Mouse (Mus musculus): Measurements from ENCODE around the gene Myzap. TPM values are rescaled to one million over a fixed set of nuclear protein-coding genes. Genes with fewer than 3 reads are reported as not detected.
A peak's percentile ranks its signal among the peaks of the same experiment; 100 is the strongest.

Gene Myzap
- polyA plus RNA-seq (2015; fragmentation: Nextera tagmentation; extraction: Ambion mirVana): 15.5 and 19.9 TPM in 2 replicates

DNA sequence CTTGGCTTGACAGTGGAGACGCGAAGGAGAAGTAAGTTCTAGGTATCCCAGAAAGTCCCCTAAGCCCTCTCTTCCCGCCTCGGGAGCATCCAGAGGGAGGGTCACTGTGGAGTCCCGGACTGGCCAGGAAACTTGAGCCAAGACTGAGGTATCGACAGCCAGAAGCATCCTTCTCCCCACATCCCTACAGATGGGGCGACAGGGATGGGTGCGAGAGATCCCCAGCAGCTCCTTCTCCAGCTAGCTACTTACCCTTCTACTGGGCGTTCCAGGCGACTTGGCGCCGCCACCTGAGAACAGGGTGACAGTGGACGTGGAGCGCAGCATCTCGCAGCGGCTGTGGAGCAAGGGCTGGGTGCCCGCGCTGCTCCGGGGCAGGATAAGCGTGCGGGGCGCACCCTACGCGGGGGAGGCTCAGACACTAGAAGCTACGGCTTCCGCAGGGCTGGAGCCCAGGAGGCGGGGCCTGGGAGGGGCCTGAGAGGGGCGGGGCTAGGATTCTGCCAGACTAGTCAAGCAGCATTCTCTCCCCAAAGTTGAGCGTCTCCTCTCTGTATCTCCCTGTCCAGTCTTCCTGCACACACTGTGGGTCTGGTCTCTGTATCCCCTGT lies at the start of gene Myzap:
TSS of gene Myzap (minus strand) at position 423 of the 611 bp plus-strand sequence.
- peak within 1 kb of the TSS; percentile 94 for H3K4me2 ChIP-seq
- no peak within 1 kb of the TSS for H3K27ac ChIP-seq
- 3% methylated on average over 29 of the region's 29 CpGs for WGBS
- H3K9me3 ChIP-seq: no peaks in the 10 kb centered on the region
- H3K36me3 ChIP-seq: no peaks in the 10 kb centered on the region
- H3K4me1 ChIP-seq: peaks cover 15% of the 10 kb centered on the region
- peak within 1 kb of the TSS; percentile 46 for H3K9ac ChIP-seq
- no peaks in the 10 kb centered on the region for H3K27me3 ChIP-seq
- H3K4me3 ChIP-seq: peak within 1 kb of the TSS; percentile 62
- peak; percentile 87 for ATAC-seq (ENCODE audit: insufficient number of reproducible peaks, low FRiP score, low TSS enrichment, low read depth)

DNA sequence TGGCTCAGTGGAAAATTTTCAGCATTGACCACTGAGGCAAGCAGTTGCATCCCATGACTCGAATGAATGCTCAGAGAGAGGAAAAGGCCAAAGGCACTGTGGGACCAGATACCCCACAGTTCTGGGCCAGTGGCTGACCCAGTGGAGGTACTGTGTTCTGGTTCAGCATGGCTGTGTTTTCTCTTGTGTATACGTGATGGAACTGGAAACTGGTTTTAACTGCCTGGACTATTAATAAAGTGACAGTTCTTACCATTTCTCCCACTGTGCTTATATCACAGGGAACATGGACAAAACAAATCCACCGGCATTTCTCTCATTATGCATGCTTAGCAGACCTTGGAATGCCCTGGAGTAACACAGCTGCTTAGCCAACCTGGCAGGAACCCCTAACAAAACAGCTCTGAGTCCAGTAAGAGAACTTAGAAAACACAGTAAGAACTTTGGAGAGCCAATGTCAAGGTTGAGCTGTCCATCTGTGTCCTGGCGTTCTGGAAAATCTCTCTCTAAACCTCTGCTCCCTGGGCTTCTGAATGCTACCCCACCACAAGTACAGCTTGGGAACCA lies 48.3 kb upstream of the Myzap start:
- Histone ChIP-seq H3K27ac (no peak overlapping the region), H3K4me2 (no peak overlapping the region), H3K9ac (no peak overlapping the region), H3K4me3 (no peak overlapping the region), H3K4me1 (no peaks in the 10 kb centered on the region), H3K9me3 (no peaks in the 10 kb centered on the region), H3K27me3 (no peaks in the 10 kb centered on the region), H3K36me3 (peaks cover 7% of the 10 kb centered on the region; the same call in 1 of the 2 replicates)
- 68% methylated on average over 4 of the region's 4 CpGs for WGBS
- ATAC-seq (ENCODE audit: insufficient number of reproducible peaks, low FRiP score, low TSS enrichment, low read depth): no peak

DNA sequence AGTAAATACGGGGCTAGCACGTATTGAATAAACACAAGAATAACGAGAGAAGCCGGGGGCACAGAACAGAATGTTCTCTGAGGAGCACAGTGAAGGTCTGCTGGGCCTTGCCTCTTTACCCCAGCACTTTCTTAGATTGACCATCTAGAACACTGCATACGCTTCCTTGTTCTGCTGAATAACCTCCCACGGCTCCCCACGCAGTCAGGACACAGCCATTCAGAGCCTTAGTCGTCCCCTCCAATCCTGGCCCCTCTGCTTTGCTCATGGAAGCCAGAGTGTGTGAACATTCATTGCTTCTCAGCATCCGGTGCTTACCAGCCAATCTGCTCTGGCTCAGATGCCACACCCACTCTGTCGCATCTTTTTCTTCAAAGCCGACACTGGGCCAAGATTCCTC lies 46.0 kb upstream of the Myzap start:
- Histone ChIP-seq H3K4me2 (no peak overlapping the region), H3K27ac (no peak overlapping the region), H3K9ac (no peak overlapping the region), H3K4me3 (no peak overlapping the region), H3K36me3 (peaks cover 14% of the 10 kb centered on the region; the same call in 1 of the 2 replicates), H3K9me3 (no peaks in the 10 kb centered on the region), H3K27me3 (no peaks in the 10 kb centered on the region), H3K4me1 (no peaks in the 10 kb centered on the region)
- ATAC-seq (ENCODE audit: insufficient number of reproducible peaks, low FRiP score, low TSS enrichment, low read depth): no peak
- WGBS: 76% methylated on average over 11 of the region's 11 CpGs

DNA sequence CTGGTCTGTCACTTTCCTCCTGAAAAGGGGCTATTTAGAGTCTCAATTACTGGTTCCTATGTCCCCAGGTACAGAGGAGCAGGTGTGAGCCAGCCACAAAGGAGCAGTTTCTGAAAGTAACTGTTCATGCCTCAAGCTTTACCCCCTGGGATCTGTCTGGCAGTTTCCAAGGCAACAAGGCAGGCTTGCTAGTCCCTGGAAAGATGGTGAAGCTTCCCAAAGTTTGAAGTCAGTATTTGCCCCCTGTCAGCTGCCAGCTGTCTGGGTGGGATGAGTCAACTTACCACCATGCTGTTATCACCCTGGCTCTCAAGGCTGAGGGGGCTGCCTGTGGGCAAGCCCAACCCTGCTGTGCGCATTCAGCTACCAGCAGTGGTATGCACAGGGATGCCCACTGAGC lies 44.7 kb upstream of the Myzap start:
- H3K4me2 ChIP-seq: no peak overlapping the region
- WGBS: 92% methylated on average over 1 of the region's 1 CpGs
- H3K4me3 ChIP-seq: no peak overlapping the region
- ATAC-seq (ENCODE audit: insufficient number of reproducible peaks, low FRiP score, low TSS enrichment, low read depth): no peak
- H3K4me1 ChIP-seq: no peaks in the 10 kb centered on the region
- H3K9ac ChIP-seq: no peak overlapping the region
- no peaks in the 10 kb centered on the region for H3K27me3 ChIP-seq
- H3K36me3 ChIP-seq: peaks cover 7% of the 10 kb centered on the region; the same call in 1 of the 2 replicates
- no peak overlapping the region for H3K27ac ChIP-seq
- no peaks in the 10 kb centered on the region for H3K9me3 ChIP-seq

DNA sequence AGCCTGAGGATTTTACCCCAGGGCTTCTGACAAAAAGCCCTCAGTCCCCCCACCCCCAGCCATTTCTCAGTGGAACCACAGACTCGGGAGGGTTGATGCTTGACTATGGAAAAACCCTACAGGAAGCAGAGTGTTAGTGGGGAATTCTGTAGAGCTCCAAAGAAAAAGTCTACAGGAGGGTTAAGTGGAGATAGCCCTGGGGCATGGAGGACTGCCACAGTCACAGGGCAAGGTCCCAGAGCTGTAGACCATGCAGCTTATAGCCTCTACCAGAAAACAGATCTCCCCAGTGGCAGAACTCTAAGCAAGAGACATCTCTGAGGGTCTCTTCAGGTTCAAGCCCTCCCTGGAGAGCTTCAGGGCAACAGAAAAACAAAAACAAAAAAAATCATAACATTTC lies 43.5 kb upstream of the Myzap start:
- no peaks in the 10 kb centered on the region for H3K9me3 ChIP-seq
- no peak overlapping the region for H3K9ac ChIP-seq
- peaks cover 16% of the 10 kb centered on the region; the same call in 1 of the 2 replicates for H3K36me3 ChIP-seq
- no peak overlapping the region for H3K4me3 ChIP-seq
- ATAC-seq (ENCODE audit: insufficient number of reproducible peaks, low FRiP score, low TSS enrichment, low read depth): no peak
- H3K4me2 ChIP-seq: no peak overlapping the region
- no peaks in the 10 kb centered on the region for H3K4me1 ChIP-seq
- no peaks in the 10 kb centered on the region for H3K27me3 ChIP-seq
- H3K27ac ChIP-seq: no peak overlapping the region
- 46% methylated on average over 1 of the region's 1 CpGs for WGBS

DNA sequence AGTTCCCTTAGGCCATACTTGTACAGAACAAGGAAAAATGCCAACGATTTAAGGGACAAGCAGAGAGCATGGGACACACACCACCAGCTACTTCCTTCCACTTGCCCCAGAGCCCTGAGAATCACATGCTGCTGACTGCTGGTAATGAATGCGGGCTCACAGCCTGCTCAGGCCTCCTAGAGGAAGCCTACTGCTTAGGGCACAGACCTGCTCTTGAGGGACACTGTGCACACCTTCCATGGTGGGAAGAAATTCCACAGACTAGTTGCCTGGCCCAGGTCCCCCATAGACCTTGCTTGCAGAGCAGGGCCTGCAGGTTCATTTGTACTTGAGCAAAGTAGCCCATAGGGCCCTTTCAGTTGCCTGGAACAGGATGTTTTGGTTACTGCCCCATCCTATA lies 42.8 kb upstream of the Myzap start:
- Histone ChIP-seq H3K4me1 (no peaks in the 10 kb centered on the region), H3K9ac (no peak overlapping the region), H3K27me3 (no peaks in the 10 kb centered on the region), H3K4me3 (no peak overlapping the region), H3K36me3 (peaks cover 20% of the 10 kb centered on the region; the same call in 1 of the 2 replicates), H3K27ac (no peak overlapping the region), H3K4me2 (no peak overlapping the region), H3K9me3 (no peaks in the 10 kb centered on the region)
- WGBS: 86% methylated on average over 2 of the region's 2 CpGs
- no peak for ATAC-seq (ENCODE audit: insufficient number of reproducible peaks, low FRiP score, low TSS enrichment, low read depth)

DNA sequence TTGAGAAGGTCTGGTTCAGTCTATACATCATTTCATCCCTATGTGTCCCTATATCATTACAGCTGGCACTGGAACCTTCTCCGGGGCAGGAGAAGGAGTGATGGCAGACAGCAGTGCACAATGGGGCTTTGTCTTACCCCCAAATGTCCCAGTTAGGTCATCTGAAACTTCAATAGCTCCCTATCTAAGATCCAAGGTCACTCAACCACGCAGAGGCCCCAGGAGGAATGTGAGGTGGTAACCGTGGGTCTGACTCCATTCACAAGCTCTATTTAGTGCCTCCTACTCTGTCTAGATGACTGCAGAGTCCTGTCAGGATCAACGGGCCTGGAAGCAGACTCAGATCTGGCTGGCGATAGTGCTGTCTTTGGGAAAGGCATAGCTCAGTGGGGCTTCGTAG lies 36.8 kb upstream of the Myzap start:
- Histone ChIP-seq H3K4me3 (no peak overlapping the region), H3K36me3 (peaks cover 23% of the 10 kb centered on the region), H3K4me1 (no peaks in the 10 kb centered on the region), H3K4me2 (no peak overlapping the region), H3K27me3 (no peaks in the 10 kb centered on the region), H3K27ac (no peak overlapping the region), H3K9me3 (no peaks in the 10 kb centered on the region), H3K9ac (no peak overlapping the region)
- 84% methylated on average over 6 of the region's 6 CpGs for WGBS
- no peak for ATAC-seq (ENCODE audit: insufficient number of reproducible peaks, low FRiP score, low TSS enrichment, low read depth)

DNA sequence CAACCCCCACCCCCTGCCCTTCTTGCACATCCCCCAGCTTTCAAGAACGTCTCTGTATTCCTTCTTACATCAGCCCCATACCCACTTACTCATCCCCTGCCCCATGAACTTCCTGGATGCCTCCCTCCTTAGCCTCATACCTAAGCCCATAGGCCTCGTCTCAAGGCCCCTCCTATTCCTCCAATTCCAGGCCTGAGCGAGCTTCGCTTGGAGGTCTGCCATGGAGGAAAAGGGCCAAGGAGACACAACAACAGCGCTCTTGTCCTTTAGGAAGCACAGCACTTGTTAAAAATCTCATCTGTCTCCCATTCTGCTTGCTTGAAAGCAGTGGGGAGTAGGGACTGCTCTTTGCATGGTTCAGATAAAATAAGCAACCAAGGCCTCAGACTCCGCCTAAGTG lies 36.1 kb upstream of the Myzap start:
- WGBS: 81% methylated on average over 6 of the region's 6 CpGs

DNA sequence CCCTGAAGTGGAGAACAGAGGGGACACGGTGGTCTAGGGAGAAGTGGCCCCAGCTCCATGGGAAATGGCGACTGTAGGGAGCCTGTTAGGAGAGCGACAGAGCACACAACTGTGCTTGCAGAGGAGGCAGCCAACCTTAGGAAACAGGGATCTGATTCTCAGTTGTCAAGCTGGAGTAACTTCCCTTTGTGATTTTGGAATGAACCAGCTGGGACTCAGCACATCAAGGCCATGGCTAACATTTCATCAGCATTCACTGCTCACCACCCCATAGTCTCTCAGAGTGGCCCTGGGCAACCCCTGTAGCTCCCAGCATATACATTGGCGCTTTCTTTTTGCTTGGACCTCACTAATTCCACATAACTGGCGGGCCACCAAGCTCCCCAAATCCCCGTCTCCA lies 33.8 kb upstream of the Myzap start:
- Histone ChIP-seq H3K4me1 (no peaks in the 10 kb centered on the region), H3K4me3 (no peak overlapping the region), H3K27ac (no peak overlapping the region), H3K4me2 (no peak overlapping the region), H3K9ac (no peak overlapping the region), H3K9me3 (no peaks in the 10 kb centered on the region), H3K27me3 (no peaks in the 10 kb centered on the region), H3K36me3 (peaks cover 14% of the 10 kb centered on the region)
- WGBS: 86% methylated on average over 6 of the region's 6 CpGs
- no peak for ATAC-seq (ENCODE audit: insufficient number of reproducible peaks, low FRiP score, low TSS enrichment, low read depth)

More for the DNA sequence above, 36.1 kb upstream of the Myzap start:
- Histone ChIP-seq H3K27ac (no peak overlapping the region), H3K27me3 (no peaks in the 10 kb centered on the region), H3K36me3 (peaks cover 20% of the 10 kb centered on the region), H3K9me3 (no peaks in the 10 kb centered on the region), H3K4me1 (no peaks in the 10 kb centered on the region), H3K9ac (no peak overlapping the region), H3K4me3 (no peak overlapping the region), H3K4me2 (no peak overlapping the region)
- ATAC-seq (ENCODE audit: insufficient number of reproducible peaks, low FRiP score, low TSS enrichment, low read depth): no peak

DNA sequence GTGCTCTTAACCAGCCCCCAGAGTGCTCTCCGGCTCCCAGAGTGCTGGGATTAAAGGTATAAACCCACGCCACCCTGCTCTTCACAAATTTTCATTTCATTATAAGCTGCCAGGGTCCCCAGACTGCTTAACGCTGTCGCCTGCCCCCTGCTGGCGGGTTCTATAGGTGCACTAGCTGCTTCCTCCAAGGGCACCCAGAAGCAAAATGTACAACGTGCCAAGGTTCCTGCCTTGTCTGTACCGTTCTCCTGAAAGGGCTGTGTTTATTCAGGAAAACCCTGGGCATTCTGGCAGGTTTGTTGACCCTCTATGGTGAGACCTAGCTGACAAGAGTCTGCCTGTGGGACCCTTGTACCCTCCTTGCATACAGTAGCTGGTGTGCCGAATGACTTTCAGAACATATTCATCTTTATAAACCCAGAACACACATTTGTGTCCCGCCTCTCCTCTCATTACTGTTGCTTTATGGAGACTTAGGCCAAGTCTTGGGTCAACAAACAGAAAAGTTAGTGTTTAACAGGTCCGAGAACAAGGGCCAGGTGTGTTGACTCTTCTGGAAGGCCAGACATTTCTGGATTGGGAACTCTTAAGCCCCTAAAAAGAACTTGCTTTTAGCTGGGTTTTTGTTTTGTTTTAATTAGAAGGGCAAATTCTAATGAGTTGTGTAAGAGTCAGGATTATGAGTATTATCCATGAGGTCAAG lies 32.8 kb upstream of the Myzap start:
- no peak overlapping the region for H3K4me3 ChIP-seq
- H3K4me2 ChIP-seq: no peak overlapping the region
- peaks cover 7% of the 10 kb centered on the region; the same call in 1 of the 2 replicates for H3K36me3 ChIP-seq
- H3K27me3 ChIP-seq: no peaks in the 10 kb centered on the region
- no peak for ATAC-seq (ENCODE audit: insufficient number of reproducible peaks, low FRiP score, low TSS enrichment, low read depth)
- H3K9me3 ChIP-seq: no peaks in the 10 kb centered on the region
- no peaks in the 10 kb centered on the region for H3K4me1 ChIP-seq
- 48% methylated on average over 10 of the region's 10 CpGs for WGBS
- H3K9ac ChIP-seq: no peak overlapping the region
- H3K27ac ChIP-seq: no peak overlapping the region

DNA sequence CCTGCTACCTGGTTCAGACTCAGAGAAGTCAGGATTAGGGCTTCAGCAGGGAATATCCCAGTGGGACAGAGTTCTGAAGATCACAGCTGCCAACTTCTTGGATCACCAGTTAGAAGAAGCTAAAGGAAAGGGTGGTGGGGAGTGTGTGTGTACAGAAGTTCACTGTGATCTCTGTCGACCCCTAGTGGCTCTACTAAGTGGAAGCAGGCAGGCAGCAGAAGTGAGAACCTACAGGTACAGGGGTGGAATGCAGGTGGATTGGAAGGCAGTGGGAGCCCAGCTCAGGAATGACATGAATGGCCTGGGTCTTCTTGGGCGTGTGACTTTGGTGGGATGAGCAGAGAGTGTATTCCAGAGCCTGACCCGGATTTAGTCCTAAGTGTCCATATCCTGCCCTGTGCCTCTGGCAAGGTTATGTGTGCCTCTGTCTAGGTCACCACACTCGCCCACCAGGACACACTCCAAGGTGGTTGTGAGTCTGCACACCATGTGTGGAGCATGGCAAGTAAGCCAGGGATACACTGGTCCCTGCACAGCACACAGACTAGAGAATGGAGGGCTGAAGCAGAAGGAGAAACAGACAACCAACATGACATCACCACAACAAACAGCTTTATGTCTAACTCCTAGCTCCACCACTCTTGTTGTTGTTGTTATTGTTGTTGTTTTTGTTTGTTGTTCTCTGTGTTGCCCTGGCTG lies 31.9 kb upstream of the Myzap start:
- no peak overlapping the region for H3K9ac ChIP-seq
- H3K9me3 ChIP-seq: no peaks in the 10 kb centered on the region
- H3K27ac ChIP-seq: no peak overlapping the region
- peaks cover 4% of the 10 kb centered on the region; the same call in 1 of the 2 replicates for H3K36me3 ChIP-seq
- H3K4me3 ChIP-seq: no peak overlapping the region
- WGBS: 34% methylated on average over 4 of the region's 4 CpGs
- H3K4me1 ChIP-seq: no peaks in the 10 kb centered on the region
- ATAC-seq (ENCODE audit: insufficient number of reproducible peaks, low FRiP score, low TSS enrichment, low read depth): 0 out of 2 replicates have a peak, but pooled peaks have one; percentile 19
- no peaks in the 10 kb centered on the region for H3K27me3 ChIP-seq
- no peak overlapping the region for H3K4me2 ChIP-seq

DNA sequence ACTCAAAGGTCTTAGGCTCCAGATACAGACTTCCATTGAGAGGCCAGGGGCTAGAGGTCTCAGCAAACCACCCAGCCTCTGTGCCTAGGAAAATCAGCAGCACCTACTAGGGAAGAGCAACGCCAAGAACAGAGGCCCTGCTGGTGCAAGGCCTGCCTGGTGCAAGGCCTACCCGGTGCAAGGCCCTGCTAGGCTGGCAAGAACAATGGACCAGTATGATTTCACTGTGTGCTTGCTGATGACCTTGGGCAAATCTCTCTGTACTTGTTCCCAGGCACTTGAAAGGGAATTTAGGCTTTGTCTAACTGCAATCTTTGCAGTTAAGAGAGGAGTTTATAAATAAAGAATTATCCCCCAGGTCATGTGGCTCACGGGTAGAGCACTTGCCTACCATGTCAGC lies 30.4 kb upstream of the Myzap start:
- WGBS: 72% methylated on average over 3 of the region's 3 CpGs
- no peaks in the 10 kb centered on the region for H3K36me3 ChIP-seq
- H3K9me3 ChIP-seq: no peaks in the 10 kb centered on the region
- no peaks in the 10 kb centered on the region for H3K4me1 ChIP-seq
- H3K4me3 ChIP-seq: no peak overlapping the region
- no peak overlapping the region for H3K27ac ChIP-seq
- ATAC-seq (ENCODE audit: insufficient number of reproducible peaks, low FRiP score, low TSS enrichment, low read depth): no peak
- no peaks in the 10 kb centered on the region for H3K27me3 ChIP-seq
- no peak overlapping the region for H3K4me2 ChIP-seq
- no peak overlapping the region for H3K9ac ChIP-seq
